Mouse (Mus musculus): Measurements from ENCODE around the gene Gm45785.

GRCm38 (mm10) chr7:140848591-140848990, 7.5 kb downstream of the Gm45785 start:
- TF ChIP-seq CTCF (IDR thresholded peaks at IDR 0.05; ENCODE audit: low read depth, low read length) (no peak), POLR2A (IDR thresholded peaks at IDR 0.05; ENCODE audit: borderline replicate concordance, low read depth, low read length) (no peak)
